Mouse (Mus musculus): ENCODE data around the gene Dnase2b. TPM values are rescaled to one million over a fixed set of nuclear protein-coding genes. Genes with fewer than 3 reads are reported as not detected.

Dnase2b gene
- not detected for total RNA-seq (2023)

GRCm38 (mm10) chr3:146615496-146615895 is at the start of gene Dnase2b:
TSS of gene Dnase2b (minus strand) at chr3:146615596.

DNA sequence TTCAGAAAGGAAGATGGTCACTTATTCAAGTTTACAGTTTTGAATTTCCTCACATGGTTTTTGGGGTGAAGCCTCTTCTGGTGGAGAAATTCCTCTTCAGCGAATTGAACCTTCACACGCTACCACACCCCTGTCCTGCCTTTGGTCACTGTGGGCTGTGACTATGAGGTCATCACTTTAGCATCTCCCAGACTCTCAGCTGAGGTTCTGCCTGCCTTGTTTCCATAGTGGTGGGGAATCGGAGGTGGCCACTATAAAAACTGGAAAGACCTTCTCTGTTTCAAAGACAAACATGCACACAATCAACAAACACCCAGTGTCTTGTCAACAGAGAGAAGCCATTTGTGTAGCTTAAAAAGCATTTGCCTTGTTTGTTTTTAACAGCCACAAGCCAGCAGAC is 35.8 kb upstream of the Dnase2b start, which contains the start of gene 4930503B20Rik:
Gene 4930503B20Rik (minus strand): TSS at position 101 of the 400 bp plus-strand sequence.

DNA sequence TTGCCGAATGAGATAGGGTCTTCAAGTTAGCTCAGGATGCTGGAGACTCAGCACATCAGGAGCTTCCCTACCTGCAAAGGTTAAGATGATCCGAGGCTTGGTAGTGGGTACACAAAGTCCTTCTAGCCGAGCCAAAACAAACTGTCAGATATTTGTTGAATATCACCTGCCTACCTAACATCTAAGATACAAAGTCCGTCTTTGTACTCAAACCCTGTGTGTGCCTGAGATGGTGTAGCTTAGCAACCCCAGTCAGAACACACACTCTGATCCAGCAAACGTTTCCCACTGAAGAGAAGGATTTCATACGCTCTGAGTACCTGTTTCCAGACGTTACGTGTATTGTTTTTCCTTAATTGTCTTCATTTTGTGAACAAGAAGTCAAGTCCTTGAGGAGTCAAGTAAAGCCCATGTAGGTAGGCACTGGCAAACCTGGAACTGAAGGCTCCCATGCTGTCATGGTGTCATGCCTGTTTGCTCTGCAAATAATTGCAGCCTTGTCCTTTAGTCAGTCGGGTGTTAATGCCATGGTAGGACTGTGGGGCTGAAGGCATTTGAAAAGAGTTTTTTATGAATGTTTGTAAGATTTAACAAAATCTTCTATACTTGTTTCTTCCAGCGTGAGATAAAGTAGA is 45.1 kb downstream of the Dnase2b start, which contains the start of gene Uox:
Gene Uox (plus strand): TSS at position 279 of the 635 bp plus-strand sequence.

Other genes with a start within 250 kb of the Dnase2b start
- 10 to 100 TPM; 12.4 to 13.1 TPM for gene Ssx2ip, start 211.0 kb downstream of the Dnase2b start, total RNA-seq (2023)
- gene Ctbs, start 165.8 kb downstream of the Dnase2b start, total RNA-seq (2023) = 10 to 100 TPM; 24.7 to 24.8 TPM
- gene Spata1, start 115.8 kb downstream of the Dnase2b start, total RNA-seq (2023) = 1 to 10 TPM; 5.0 to 6.4 TPM
- 100 to 1,000 TPM; 275 to 284 TPM for gene Gng5, start 115.8 kb downstream of the Dnase2b start, total RNA-seq (2023)
- 10 to 100 TPM; 27.4 to 29.9 TPM for gene Rpf1, start 94.2 kb downstream of the Dnase2b start, total RNA-seq (2023)
- not detected for gene Uox, start 45.2 kb downstream of the Dnase2b start, total RNA-seq (2023)
- not detected for gene 4930503B20Rik, start 35.7 kb upstream of the Dnase2b start, total RNA-seq (2023)
- gene Samd13, start 70.0 kb upstream of the Dnase2b start, total RNA-seq (2023) = under 1 TPM in 1 of 2 experiments, not detected in 1; 0.68 TPM
- gene Prkacb, start 197.4 kb upstream of the Dnase2b start, total RNA-seq (2023) = 10 to 100 TPM; 46.3 to 49.5 TPM
- gene Ttll7, start 236.8 kb upstream of the Dnase2b start, total RNA-seq (2023) = under 1 TPM in 1 of 2 experiments, not detected in 1; 0.20 TPM

All from neutrophil, adult 83 days (primary cell).